Mouse (Mus musculus): Measurements from ENCODE around the gene Gm11444.

Gene Gm11444

DNA sequence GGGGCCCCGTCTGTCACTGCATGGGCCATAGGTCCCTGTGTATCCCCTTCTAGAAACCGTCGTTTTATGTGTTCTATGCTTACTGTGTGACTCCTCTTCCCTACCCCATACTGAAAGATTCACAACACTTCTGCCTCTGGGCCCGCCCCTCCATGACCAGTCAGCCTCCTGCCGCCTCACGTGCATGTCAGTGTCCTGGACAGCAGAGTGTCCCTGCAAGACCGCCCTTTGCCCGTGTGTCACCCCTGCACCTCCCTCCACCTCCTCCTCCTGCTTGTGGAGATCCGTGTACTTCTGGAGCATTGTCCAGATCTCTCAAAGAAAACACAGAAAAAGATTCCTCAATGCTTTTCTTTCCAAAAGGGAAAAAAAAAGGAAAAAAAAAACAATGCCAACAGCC, 28.5 kb downstream of the Gm11444 start:
- in situ Hi-C loops (cut with MboI, MseI): loop anchor here in 1 of 2 experiments (5.0 kb wide), 1 partner anchor 294 kb away; no protein-coding TSS in a partner anchor

DNA sequence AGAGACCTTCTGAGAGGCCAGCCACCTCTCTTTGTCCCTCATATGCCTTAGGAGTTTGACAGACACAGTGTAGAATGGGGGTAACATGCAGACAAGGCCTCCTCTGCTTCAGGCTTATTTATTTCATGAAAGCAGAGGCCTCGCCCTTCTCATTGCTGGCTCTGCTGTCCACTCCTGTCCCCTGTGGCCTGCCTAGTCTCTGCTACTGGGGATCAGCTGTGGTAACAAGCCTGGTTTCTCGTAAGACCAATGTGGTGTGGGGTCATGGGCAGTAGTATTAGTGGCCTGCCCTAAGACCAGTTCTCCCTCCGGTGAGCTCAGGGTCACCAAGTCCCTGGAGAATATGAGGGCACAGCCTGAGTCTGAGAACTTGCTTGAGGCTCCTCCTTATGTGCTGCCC, 29.2 kb downstream of the Gm11444 start:
- in situ Hi-C loops (cut with MboI, MseI): loop anchor here in 1 of 2 experiments (5.0 kb wide), 1 partner anchor 294 kb away; no protein-coding TSS in a partner anchor

DNA sequence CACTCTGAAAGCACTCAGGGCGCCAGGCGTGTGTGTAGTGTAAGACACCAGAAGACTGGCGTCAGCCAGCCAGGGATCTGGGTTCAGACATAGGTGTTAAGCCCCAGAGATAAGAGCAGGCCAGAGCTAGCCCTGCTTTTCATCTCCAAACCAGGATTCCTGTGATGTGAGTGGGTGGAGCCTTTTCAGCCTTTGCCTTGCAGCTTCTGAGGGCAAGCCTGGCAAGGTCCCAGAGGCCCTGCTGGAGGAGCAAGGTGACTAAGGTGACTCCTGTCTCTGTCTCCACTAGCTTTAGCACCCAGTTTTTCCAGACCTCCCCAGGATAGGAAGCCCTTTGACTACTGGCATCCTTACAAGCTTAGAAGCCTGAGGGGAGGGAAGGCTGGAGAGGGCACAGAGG, 31.7 kb downstream of the Gm11444 start:
- in situ Hi-C loops (cut with MboI, MseI): no loop called here

DNA sequence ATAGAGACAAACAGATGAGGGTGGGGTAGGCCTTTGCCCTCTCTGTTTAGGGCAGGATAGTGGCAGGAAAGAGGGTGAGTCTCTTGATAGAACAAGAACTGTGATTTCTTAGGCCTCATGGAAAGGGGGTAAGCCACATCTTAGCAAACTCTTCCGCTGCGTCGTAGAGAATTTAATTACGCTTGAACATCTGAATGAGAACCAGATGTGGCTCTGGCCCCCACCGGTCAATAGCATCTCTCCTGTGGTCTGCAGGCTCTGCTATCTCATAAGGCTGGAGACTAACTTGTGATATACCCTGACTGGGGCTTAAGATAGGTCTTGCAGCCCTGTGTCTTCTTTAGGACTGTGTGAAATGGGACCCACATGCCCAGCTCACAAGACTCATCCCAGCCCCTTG, 33.7 kb downstream of the Gm11444 start:
- in situ Hi-C loops (cut with MboI, MseI): no loop called here

DNA sequence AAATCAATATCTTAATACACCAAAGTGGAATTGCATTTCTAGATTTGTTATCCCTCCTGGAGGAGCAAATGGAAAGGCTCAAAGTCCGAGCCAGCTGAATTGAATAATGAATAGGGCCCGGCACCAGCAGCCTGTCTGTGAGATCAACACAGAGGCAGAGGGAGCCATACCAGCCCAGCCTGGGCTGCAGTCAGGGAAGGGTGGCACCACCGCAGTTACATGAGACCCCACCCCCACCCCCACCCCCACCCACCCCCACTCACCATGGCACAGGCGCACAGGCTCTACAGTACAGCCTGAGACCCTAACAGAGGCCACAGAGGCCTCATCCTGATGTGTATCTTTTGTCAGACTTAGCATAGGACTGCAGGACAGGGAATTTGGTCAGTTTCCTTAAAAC, 35.5 kb downstream of the Gm11444 start:
- in situ Hi-C loops (cut with MboI, MseI): no loop called here

DNA sequence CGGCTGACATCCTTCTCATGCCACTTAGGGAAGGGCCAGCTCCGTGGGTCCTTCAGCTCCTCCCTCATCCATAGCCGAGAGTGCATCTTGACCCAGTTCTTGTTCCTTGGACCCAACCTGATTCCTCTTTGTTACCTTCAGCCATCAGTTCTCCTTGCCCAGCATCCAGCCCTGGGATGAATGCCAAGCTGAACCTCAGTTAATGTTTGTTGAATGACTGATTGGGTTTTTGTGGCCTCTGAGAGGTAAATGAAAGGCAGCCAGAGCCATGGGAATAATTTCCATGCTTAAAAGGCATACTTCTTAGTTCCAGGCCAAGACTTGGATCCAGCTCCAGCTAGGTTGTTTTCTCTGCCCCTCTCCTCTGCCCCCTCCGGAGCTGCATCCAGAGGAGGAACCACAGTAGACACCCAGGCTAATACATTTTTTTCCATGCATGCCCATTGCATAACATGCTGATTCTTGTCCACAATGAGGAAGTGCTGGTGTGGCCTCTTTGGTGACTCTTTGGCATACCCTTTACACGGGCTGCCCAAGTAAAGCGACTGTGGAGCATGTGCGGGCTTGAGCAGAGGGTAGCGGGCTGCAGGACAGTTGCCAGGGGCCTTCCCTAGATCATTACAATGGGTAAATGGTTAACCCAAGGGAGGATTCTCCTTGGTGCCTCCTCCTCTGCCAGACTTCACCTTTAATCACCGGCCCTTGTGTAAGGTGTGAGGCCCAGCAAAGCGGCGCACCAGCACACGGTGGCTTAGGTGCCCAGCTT, 37.7 kb downstream of the Gm11444 start:
- in situ Hi-C loops (cut with MboI, MseI): no loop called here

DNA sequence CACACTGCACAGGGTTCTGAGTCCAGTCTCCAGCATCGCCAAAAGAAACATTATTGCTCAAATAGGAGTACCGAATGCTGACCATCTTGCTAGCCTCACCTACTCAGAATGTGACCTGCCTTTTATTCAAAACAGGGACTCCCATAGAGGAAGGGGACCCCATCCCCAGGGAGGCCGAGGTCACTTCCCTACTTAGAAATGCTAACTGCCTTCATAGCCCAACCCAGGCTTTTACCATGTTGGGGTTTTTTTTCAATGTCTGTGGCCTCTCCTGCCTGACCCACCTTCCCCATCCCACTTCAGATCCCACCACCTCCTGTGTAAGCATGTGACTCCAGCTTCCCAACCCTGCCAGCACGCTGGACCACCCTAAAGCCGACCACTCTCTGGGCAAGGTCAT, 38.5 kb downstream of the Gm11444 start:
- in situ Hi-C loops (cut with MboI, MseI): no loop called here

DNA sequence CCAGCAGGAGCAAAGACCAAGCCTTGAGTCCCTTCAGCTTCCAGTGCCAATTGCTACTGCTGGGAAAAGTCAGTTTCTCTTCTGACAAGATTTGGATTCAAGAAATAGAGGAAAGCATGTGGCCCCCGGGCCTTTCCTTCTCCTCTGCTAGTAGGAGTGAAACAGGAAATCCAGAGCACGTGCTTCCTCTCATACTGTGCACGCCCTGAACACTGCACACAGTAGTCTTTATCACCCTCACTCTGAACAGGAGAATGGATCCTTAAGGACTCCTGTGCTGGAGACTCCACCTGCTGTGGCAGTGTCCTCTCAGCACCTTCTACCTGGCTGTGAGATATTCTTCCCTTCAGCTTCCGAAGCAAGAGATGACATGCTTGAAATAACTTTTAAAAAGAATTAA, 38.9 kb downstream of the Gm11444 start:
- in situ Hi-C loops (cut with MboI, MseI): no loop called here

DNA sequence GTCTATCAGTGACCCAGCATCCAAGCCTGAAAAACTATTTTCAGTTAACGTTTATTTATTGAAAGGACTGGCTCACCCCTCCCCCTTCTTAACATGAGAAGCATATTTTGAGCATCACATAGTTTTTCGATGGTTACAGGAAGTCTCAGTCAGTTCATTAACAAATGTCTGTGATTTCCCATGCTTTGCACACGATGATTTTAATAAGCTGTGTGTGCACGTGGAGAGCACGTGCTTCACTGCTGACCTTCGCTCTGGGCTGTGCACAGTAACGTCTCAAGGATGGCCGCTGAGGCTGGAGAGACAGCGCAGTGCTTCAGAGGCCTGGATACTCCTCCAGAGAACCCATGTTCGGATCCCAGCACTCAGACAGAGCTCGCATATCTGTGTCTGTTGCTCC, 42.8 kb downstream of the Gm11444 start:
- in situ Hi-C loops (cut with MboI, MseI): no loop called here

DNA sequence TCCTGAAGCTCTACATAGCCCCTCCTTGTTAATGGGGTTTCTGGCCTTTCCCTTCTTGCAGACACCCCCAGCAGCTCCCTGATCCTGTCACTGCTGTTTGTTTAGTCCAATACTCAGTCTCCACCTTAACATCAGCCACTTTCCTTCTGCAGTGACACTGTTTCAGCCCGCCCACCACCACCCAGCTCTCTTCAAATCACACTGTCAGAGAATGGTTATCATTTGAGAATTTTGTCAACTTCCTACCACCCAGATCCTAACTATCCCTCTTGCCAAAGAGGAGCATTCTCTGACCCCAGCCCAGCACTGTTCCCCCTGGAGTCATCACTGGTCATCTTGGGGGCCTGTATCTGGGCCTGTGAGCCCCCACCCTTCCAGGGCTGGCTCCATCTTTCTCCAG, 44.4 kb downstream of the Gm11444 start:
- in situ Hi-C loops (cut with MboI, MseI): no loop called here

DNA sequence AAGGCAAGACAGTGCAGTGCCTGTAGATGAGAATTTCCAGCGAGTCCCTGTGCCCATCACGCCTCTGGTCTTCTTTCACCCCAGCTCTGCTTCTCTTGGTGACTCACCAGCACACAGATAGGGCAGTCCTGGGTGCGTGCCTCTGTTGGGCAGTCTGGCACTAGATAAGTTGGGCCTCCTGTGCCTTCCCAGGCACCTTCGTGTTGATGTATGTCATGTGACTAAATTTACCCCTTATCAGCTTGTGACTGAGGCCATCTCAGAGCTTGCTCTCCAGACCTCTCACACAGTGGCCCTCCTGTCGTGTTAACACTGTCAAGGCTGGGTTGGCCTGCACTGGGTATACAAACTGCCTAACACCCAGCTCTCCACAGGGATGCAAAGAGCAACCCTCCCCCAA, 46.1 kb downstream of the Gm11444 start:
- in situ Hi-C loops (cut with MboI, MseI): no loop called here

DNA sequence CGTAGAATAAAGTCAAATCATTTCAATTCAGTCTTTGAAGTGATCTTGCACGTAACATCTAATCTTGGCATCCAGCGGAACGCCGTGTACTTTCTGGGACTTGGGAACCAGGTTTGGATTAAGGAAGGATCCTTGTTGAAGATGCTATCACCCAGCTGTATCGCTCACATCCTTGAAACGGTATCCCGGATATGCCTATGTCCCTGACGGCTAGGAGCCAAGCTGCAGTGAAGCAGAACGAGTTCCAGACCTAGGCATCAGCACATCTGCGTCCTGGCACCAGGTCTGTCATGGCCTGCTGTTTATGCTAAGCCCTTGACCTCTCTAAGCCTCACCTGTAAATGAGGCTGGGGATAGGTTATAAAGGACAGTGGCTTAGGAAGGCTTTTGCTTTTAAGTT, 49.8 kb downstream of the Gm11444 start:
- in situ Hi-C loops (cut with MboI, MseI): no loop called here

DNA sequence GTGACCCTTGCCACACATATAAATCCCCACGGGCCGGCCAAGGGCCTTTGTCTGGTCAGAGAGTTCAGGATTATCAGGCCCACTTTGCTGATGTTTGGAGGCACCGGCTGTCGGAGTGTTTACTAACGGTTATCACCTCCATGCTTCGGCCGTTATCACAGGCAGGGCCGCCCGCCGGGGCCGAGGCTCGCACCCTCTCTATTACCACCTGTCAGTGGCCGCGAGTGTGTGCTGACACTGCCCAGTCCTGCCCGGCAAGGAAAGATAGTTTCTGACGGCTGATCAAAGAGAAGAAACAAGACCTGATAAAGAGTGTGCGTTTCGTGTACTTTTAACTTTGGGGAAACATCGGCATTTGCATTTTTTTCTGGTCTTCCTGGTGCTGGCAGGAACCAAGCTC, 50.3 kb downstream of the Gm11444 start:
- in situ Hi-C loops (cut with MboI, MseI): no loop called here

DNA sequence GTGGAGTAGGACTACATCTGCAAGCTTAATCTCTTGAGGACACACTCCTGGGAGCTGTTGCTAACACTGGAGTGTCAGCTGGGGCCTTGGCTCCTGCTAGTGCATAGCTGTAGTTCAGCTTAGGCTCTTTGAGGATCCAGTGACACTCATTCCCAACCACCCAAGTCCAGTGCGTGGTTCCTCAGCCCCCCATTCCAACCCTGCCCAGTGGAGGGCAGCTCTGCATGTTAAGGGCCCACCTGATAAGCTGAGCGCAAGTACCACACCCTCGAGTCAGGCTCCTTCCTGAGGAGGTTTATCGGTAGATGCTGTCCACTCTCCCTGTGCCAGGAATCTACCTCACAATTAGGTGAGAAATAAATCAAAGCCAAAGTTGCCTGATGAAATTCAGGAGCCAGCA, 50.7 kb downstream of the Gm11444 start:
- in situ Hi-C loops (cut with MboI, MseI): no loop called here

Measured in T-helper 17 cell (primary cell).